Mouse (Mus musculus) cerebellum, postnatal 25 days (tissue): ENCODE measurements around the gene Cyld.
"Not testable (repeated sequence)": the region's sequence is repeated elsewhere in the genome, so short reads cannot be mapped to it uniquely, and the experiment has no call there.

ENCODE experiments used
- DNase-seq, 2 experiments: peaks; one replicate each; pipeline ENCODE4 v3.0.0; 2021; ENCODE audit warnings: mixed read lengths in 2 of 2

Cyld gene

DNA sequence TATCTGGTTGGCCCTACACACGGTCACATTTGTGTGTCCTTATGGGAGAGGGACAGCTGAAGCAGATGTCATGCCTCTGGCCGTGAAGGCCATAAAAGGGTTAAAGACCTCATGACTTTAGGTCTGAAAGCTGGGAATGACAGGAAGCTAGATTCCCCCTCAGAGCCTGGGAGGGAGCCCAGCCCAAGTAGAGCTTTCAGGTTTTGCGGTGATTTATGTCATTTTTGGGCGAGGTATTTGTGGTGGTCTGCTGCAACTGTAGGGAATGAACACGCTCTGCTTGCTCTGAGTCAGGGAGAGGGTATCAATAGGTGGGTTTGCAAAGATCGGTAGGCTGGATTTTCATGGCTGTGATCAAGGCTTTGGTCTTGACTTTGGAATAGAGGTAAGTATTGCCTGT lies 6.9 kb upstream of the Cyld start:
- DNase-seq: no peak

GRCm38 (mm10) chr8:88691342-88691948 lies 5.4 kb upstream of the Cyld start:
- DNase-seq: no peak

- DNase-seq: no peak
Measured at GRCm38 (mm10) chr8:88691961-88692360, 4.9 kb upstream of the Cyld start.

GRCm38 (mm10) chr8:88692866-88693265 lies 4.0 kb upstream of the Cyld start:
- DNase-seq: no peak

GRCm38 (mm10) chr8:88693376-88693775 lies 3.5 kb upstream of the Cyld start:
- no peak for DNase-seq

DNA sequence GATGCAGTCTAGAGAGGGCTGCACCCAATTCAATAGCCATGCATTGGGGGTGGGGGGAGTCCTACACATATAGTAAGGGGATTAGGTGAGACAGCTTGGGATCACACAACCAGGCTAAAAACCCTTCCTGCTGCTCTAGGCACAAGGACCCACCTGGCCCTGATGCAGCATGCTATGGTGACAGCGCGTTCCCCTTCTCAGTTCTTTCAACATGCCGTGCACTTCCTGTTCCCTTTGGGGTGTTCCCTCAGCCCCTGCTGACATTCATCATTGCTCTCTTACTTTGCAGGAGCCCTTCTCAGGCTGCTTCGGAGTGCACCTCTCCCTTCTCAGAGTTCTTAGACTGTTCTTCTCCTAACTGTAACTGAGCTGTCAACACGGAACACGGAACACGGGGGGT lies 2.5 kb upstream of the Cyld start:
- DNase-seq: no peak

DNA sequence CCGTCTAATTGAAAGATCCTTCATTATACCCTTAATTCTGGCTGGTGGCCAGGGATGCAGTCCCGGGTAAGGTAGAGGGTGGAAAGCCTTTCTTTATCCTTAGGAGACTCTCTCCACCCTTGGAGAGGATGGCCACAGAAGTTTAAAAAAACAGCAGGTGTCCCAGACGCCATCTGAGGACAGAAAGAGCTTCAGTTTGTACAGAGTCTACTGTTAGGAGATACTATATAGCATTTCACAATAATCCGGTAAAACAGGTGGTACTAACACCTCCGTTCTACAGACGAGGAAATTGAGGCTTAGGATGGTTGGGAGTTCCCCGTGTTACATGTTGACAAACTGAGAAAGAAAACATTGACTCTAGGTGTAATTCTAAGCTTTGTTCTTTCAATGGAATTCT lies 600 bp upstream of the Cyld start:
- peak in 1 of 2 experiments; percentile 41 for DNase-seq

DNA sequence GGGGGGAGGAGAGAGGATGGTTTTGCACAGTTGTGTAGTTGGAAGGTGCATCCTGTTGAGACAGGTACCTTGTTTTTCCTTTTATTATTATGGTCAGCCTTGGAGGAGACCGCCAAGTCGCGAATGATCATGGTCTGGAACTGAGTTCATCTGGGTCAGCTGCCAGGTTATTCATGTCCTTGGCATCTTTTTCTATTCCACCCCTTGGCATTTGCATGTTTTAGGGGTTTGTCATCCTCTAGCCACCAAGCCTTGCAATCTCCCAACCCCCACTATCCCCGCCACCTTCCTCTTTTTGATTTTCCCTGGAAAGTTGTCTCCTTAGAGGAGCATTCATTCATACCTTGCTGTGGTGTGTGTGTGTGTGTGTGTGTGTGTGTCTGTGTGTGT lies 809 bp downstream of the Cyld start:
- DNase-seq: peak; percentile 43 to 51

- no peak for DNase-seq
Measured at GRCm38 (mm10) chr8:88698048-88698447, 1.2 kb downstream of the Cyld start.

GRCm38 (mm10) chr8:88701611-88702010 lies 4.8 kb downstream of the Cyld start:
- peak; percentile 32 to 47 for DNase-seq

- DNase-seq: no peak
Measured at GRCm38 (mm10) chr8:88702816-88703215, 6.0 kb downstream of the Cyld start.

DNA sequence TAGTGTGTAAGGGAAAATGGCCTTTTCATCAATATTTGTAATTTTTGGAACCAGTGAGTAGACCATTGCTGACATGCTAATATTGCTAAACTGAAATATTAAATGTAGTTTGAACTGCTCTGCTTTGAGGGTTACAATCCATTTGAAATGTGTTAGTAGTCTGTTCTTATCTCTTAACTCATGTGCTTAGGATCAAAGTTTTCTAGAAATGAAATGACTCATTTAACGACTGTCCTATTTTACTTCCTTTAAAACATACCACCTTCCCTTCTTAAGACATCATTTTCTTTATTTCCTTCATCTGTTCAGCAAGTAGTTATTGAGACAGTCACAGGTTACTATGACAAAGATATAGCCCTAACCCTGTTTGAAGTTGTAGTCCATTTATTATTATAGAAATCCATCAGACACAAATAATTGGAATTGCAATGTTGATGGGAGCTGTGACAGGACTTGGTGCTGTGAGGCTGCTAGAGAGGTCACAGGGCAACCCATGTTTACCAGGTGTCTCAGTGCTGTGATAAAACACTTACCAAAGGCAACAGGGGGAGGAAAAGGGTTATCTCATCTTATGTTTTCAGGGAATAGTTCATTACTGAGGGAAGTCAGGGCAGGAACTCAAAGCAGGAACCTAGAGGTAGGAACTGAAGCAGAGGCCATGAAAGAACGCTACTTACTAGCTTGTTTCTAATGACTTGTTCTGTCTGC lies 26.6 kb downstream of the Cyld start:
- no peak for DNase-seq

DNA sequence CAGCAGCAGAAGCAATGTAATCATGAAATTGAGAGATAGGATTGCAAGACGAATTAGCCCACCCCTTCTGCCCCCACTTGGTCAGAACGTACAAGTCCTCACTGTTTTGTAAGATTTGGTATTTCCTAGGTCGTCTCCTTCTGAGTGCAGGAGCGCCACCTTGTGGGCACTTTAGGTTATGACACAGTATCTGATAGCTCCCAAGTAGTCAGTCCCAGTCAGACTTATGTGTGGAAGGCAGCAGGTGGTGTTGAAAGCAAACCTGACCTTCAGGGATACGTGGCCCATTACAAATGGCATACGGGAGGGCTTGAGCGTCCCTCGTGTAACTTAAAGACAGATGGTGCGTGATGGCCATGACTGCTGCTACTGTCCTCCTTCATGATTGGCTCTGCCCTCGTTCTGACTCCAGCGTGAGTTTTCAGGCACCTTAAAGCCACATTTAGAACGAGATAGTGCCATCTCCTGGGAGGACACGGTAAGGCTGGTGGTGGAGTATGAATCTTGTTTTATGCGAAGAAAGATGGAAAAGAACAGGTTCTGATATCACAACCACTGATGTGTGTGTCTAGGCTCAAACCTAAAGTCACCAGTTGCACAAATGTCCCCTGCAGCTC lies 58.5 kb downstream of the Cyld start:
- peak; percentile 77 to 90 for DNase-seq

DNA sequence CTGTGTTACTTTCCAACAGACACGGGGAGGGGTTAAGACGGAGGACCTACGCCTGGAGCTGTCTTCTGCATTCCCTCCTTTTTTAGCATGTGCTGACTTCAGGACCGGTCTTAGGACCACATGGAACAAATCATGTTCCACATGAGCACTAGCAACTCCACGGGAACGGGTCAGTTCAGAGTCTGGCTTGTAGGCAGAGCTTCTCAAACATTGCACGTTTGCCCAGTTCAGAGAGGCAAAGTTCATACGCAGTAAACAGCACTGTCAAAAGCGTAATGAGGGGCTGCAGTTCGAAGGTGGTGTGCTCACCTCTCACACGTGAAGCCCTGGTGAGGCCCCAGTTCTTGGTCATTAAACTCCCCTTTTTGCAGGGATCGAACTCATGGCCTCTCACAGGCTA lies 65.2 kb downstream of the Cyld start:
- DNase-seq: no peak

GRCm38 (mm10) chr8:88771241-88771640 lies 74.4 kb downstream of the Cyld start:
- no peak for DNase-seq

DNA sequence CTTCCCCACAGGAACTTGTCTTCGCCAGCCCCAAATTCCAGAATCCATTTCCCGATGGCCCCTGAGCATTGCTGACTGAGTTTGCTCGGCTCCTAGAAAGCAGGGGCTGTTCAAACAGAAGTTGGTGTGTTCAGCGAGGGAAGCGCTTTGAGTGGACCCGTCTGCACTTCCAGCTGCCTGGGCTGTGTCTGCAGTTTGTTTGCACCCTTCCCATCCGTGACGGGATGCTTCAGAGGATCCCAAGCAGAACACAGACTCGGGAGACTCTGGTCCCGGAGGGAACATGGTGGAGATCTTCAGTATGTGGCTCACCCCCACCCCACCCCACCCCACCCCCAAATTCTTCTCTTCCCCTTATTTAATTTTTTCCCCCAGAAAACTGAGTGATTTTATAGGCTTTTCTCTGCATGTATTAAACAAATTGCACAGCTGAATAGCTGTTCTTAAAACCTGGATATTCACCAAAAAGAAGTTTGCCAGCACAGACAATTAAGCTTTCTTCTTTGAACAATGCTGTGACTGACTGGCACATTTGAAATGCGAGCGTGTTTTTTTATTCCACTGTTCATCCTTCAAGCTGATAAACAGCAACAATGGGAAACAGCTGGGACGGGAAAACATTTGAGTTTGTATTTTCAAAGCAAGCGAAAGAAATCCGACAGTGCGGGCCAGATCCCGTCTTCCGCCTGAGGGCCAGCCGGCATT lies 77.9 kb downstream of the Cyld start:
- no peak for DNase-seq

DNA sequence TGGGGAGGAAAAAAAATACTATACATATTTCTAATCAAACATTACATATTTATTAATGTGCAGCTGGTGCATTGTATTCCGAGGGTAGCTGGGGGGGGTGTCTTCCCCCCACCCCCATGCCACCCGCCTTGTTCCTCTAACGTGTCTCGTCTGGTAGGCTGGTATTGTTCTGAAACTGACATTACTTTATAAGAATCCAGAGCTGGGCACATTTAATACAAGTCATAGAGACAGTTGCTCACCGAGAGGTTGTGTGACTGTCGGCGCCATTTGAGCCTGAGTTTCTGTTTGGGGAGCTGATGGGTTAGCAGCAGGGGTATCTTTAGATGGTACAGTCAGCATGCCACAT lies 78.4 kb downstream of the Cyld start:
- no peak for DNase-seq

GRCm38 (mm10) chr8:88780142-88780541 lies 83.3 kb downstream of the Cyld start:
- DNase-seq: no peak

GRCm38 (mm10) chr8:88781283-88781682 lies 84.5 kb downstream of the Cyld start:
- DNase-seq: no peak

DNA sequence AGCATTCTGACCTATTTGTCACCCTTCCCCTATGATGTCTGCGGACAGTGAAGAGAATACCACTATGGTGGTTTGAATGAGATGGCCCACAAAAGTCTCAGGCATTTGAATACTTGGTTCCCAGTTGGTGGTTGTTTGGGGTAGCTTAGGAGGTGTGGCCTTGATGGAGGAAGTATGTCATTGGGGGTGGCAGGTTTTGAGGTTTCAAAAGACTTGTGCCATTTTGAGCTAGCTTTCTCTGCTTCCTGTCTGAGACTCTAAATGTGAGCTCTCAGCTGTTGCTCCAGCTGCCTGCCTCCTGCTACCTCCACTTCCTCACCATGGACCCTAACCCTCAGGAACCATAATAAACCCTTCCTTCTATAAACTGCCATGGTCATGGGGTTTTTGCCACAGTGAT lies 86.9 kb downstream of the Cyld start:
- no peak for DNase-seq

DNA sequence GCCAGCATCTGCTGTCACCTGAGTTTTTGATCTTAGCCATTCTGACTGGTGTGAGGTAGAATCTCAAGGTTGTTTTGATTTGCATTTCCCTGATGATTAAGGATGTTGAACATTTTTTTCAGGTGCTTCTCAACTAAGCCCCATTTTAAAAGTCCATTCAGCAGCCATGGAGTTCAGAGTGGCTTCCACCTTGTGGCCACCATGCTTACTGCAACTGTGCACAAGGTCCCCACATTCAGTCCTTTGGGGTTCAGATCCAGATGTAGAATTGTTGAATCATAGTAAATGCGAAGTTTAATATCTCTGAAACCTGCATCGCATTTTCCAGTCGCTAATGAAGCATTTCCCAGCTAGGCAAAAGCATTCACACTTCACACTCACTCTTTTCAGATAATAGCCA lies 91.5 kb downstream of the Cyld start:
- not testable (repeated sequence) for DNase-seq

- DNase-seq: no peak
Measured at GRCm38 (mm10) chr8:88792691-88793323, 96.0 kb downstream of the Cyld start.

GRCm38 (mm10) chr8:88793324-88793722 lies 96.5 kb downstream of the Cyld start:
- DNase-seq: peak in 1 of 2 experiments; percentile 6
